Mouse (Mus musculus) hindbrain, embryonic 11.5 days (tissue): ENCODE measurements around the gene Hist1h2ae. TPM values are rescaled to one million over a fixed set of nuclear protein-coding genes. Genes with fewer than 3 reads are reported as not detected.

ENCODE experiments used
- ATAC-seq: fragments of 200-750 bp; cut with Nextera tagmentation; 2 replicates; pipeline ENCODE4 v1.8.0; 2017; ENCODE audit warnings: mild to moderate bottlenecking, moderate TSS enrichment, moderate library complexity; ENCODE audit not compliant: low FRiP score
- DNase-seq: peaks from one replicate; pipeline ENCODE4 v3.0.0-alpha.2; 2015; ENCODE audit warnings: low spot score
- H3K27ac ChIP-seq: fragments of 300-500 bp; sonication (generic); 2 replicates; pipeline ENCODE4 v1.5.1; 2014; ENCODE audit warnings: mild to moderate bottlenecking, low read depth, low read length
- H3K27me3 ChIP-seq: fragments of 300-500 bp; sonication (generic); 2 replicates; pipeline ENCODE4 v1.6.1; 2014; ENCODE audit warnings: mild to moderate bottlenecking, low read length, moderate library complexity, mixed read lengths; ENCODE audit not compliant: control insufficient read depth, insufficient read depth
- H3K36me3 ChIP-seq: fragments of 300-500 bp; sonication (generic); 2 replicates; pipeline ENCODE4 v1.6.1; 2014; ENCODE audit warnings: mild to moderate bottlenecking, low read length, moderate library complexity, mixed read lengths; ENCODE audit not compliant: control insufficient read depth, insufficient read depth
- H3K4me1 ChIP-seq: fragments of 300-500 bp; sonication (generic); replicated peaks from 2 replicates; pipeline ENCODE4 v1.6.1; 2014; ENCODE audit warnings: low read length, mixed read lengths; ENCODE audit not compliant: control insufficient read depth, insufficient read depth
- H3K4me2 ChIP-seq: fragments of 300-500 bp; sonication (generic); replicated peaks from 2 replicates; pipeline ENCODE4 v1.6.1; 2014; ENCODE audit warnings: mild to moderate bottlenecking, low read depth, low read length
- H3K4me3 ChIP-seq: fragments of 300-500 bp; sonication (generic); 2 replicates; pipeline ENCODE4 v1.5.1; 2014; ENCODE audit warnings: low read depth, low read length
- H3K9ac ChIP-seq: fragments of 300-500 bp; sonication (generic); 2 replicates; pipeline ENCODE4 v1.6.1; 2014; ENCODE audit warnings: low read depth, low read length
- H3K9me3 ChIP-seq: fragments of 300-500 bp; sonication (generic); 2 replicates; pipeline ENCODE4 v1.6.1; 2016; ENCODE audit warnings: low read length; ENCODE audit not compliant: control insufficient read depth
- WGBS: fragments of 180-500 bp; shearing (Covaris S2); extraction: QIAGEN DNeasy Blood & Tissue Kit; methylation state at CpG from one replicate; pipeline ENCODE4 v1.1.7; 2014; 5-methylcytosine and 5-hydroxymethylcytosine counted together
- polyA plus RNA-seq: library from polyadenylated mRNA; unstranded; fragments of >200 nt; fragmentation: Nextera tagmentation; extraction: Ambion mirVana; gene quantifications from 2 replicates; pipeline ENCODE4 v1.2.1, GENCODE M21; 2014

The Hist1h2ae gene
- polyA plus RNA-seq, 1 experiment from 2014 or later, result 82.9 TPM

GRCm38 (mm10) chr13:23524654-23525053 is 46.4 kb downstream of the Hist1h2ae start:
- Histone ChIP-seq H3K36me3 (no peaks in the 10 kb centered on the region), H3K9ac (no peak overlapping the region), H3K27ac (no peak overlapping the region), H3K4me1 (no peaks in the 10 kb centered on the region; the same call in 1 of the 2 replicates), H3K4me2 (no peak overlapping the region), H3K4me3 (no peak overlapping the region), H3K9me3 (no peaks in the 10 kb centered on the region), H3K27me3 (no peaks in the 10 kb centered on the region)
- WGBS, result 10% methylated on average over 5 of the region's 5 CpGs
- DNase-seq, result peak; percentile 86
- ATAC-seq, result 0 out of 2 replicates have a peak, but pooled peaks have one; percentile 11

- Histone ChIP-seq H3K4me2 (no peak overlapping the region), H3K27ac (no peak overlapping the region), H3K27me3 (no peaks in the 10 kb centered on the region), H3K4me3 (no peak overlapping the region), H3K36me3 (no peaks in the 10 kb centered on the region), H3K4me1 (no peaks in the 10 kb centered on the region; the same call in 1 of the 2 replicates), H3K9ac (no peak overlapping the region), H3K9me3 (no peaks in the 10 kb centered on the region)
- WGBS, result 52% methylated on average over 5 of the region's 5 CpGs
- DNase-seq (no peak), ATAC-seq (no peak)
Observed at GRCm38 (mm10) chr13:23523976-23524375, 47.0 kb downstream of the Hist1h2ae start.

- no peak overlapping the region for H3K4me2 ChIP-seq
- H3K9ac ChIP-seq, result no peak overlapping the region
- peak; percentile 79 for DNase-seq
- H3K9me3 ChIP-seq, result no peaks in the 10 kb centered on the region
- no peak overlapping the region for H3K27ac ChIP-seq
- ATAC-seq, result no peak
- no peaks in the 10 kb centered on the region for H3K36me3 ChIP-seq
- under 1% methylated on average over 14 of the region's 14 CpGs for WGBS
- no peak overlapping the region; the same call in 1 of the 2 replicates for H3K4me3 ChIP-seq
- no peaks in the 10 kb centered on the region for H3K4me1 ChIP-seq
- no peaks in the 10 kb centered on the region for H3K27me3 ChIP-seq
Observed at GRCm38 (mm10) chr13:23521703-23522102, 49.3 kb downstream of the Hist1h2ae start.

Other genes with a start within 250 kb of the Hist1h2ae start
- gene Zfp322a, start 202.0 kb downstream of the Hist1h2ae start, polyA plus RNA-seq, result 65.0 and 65.6 TPM in 2 replicates
- gene Abt1, start 147.4 kb downstream of the Hist1h2ae start, polyA plus RNA-seq, result 12.1 and 13.4 TPM in 2 replicates
- gene Btn1a1, start 105.3 kb downstream of the Hist1h2ae start, polyA plus RNA-seq, result not detected in 2 replicates
- gene Btn2a2, start 82.4 kb downstream of the Hist1h2ae start, polyA plus RNA-seq, result 0.15 and 0.18 TPM in 2 replicates
- gene Hist1h4h, start 40.2 kb downstream of the Hist1h2ae start, polyA plus RNA-seq, result 4.7 TPM in 2 replicates
- gene Hist1h2af, start 37.3 kb downstream of the Hist1h2ae start, polyA plus RNA-seq, result 3.6 and 8.4 TPM in 2 replicates
- gene Hist1h3g, start 35.8 kb downstream of the Hist1h2ae start, polyA plus RNA-seq, result 3.7 and 4.8 TPM in 2 replicates
- gene Hist1h2bh, start 27.8 kb downstream of the Hist1h2ae start, polyA plus RNA-seq, result 0.60 and 0.89 TPM in 2 replicates
- gene Hist1h3f, start 27.2 kb downstream of the Hist1h2ae start, polyA plus RNA-seq, result 1.0 and 1.1 TPM in 2 replicates
- 0.56 and 0.80 TPM in 2 replicates for gene Hist1h4f, start 19.6 kb downstream of the Hist1h2ae start, polyA plus RNA-seq
- gene Hist1h1d, start 18.0 kb downstream of the Hist1h2ae start, polyA plus RNA-seq, result 0.56 and 0.57 TPM in 2 replicates
- 6.7 and 6.9 TPM in 2 replicates for gene Hist1h3e, start 8.9 kb downstream of the Hist1h2ae start, polyA plus RNA-seq
- 3.2 and 4.8 TPM in 2 replicates for gene Hist1h2bg, start 176 bp upstream of the Hist1h2ae start, polyA plus RNA-seq
- gene Hist1h2bf, start 3.0 kb upstream of the Hist1h2ae start, polyA plus RNA-seq, result 1.5 and 3.7 TPM in 2 replicates
- 1.0 and 2.9 TPM in 2 replicates for gene Hist1h2ad, start 3.2 kb upstream of the Hist1h2ae start, polyA plus RNA-seq
- 7.2 and 8.3 TPM in 2 replicates for gene Hist1h3d, start 4.5 kb upstream of the Hist1h2ae start, polyA plus RNA-seq
- gene Hist1h4d, start 10.4 kb upstream of the Hist1h2ae start, polyA plus RNA-seq, result 95.0 and 95.9 TPM in 2 replicates
- 1.8 and 2.2 TPM in 2 replicates for gene Hist1h2be, start 49.9 kb upstream of the Hist1h2ae start, polyA plus RNA-seq
- gene Hist1h1e, start 51.3 kb upstream of the Hist1h2ae start, polyA plus RNA-seq, result 19.7 and 23.7 TPM in 2 replicates
- 0.79 and 0.84 TPM in 2 replicates for gene Hist1h2ac, start 112.7 kb upstream of the Hist1h2ae start, polyA plus RNA-seq
- 21.0 and 26.1 TPM in 2 replicates for gene Hist1h2bc, start 113.0 kb upstream of the Hist1h2ae start, polyA plus RNA-seq
- 0.17 TPM in 1 of 2 replicates, not detected in the other for gene Hist1h1t, start 124.6 kb upstream of the Hist1h2ae start, polyA plus RNA-seq
- gene Hist1h4c, start 127.2 kb upstream of the Hist1h2ae start, polyA plus RNA-seq, result 4.5 and 4.9 TPM in 2 replicates
- gene Hfe, start 139.6 kb upstream of the Hist1h2ae start, polyA plus RNA-seq, result 3.4 and 4.2 TPM in 2 replicates
- 14.9 and 16.7 TPM in 2 replicates for gene Hist1h1c, start 167.6 kb upstream of the Hist1h2ae start, polyA plus RNA-seq
- 10.7 and 11.3 TPM in 2 replicates for gene Hist1h3c, start 174.4 kb upstream of the Hist1h2ae start, polyA plus RNA-seq
- gene Hist1h2bb, start 175.5 kb upstream of the Hist1h2ae start, polyA plus RNA-seq, result 1.4 and 3.0 TPM in 2 replicates
- 42.5 and 50.0 TPM in 2 replicates for gene Hist1h2ab, start 179.9 kb upstream of the Hist1h2ae start, polyA plus RNA-seq
- gene Hist1h3b, start 181.0 kb upstream of the Hist1h2ae start, polyA plus RNA-seq, result 6.5 and 10.7 TPM in 2 replicates
- 3.6 and 4.8 TPM in 2 replicates for gene Hist1h4b, start 185.8 kb upstream of the Hist1h2ae start, polyA plus RNA-seq
- gene Hist1h4a, start 190.0 kb upstream of the Hist1h2ae start, polyA plus RNA-seq, result 0.32 TPM in 1 of 2 replicates, not detected in the other
- gene Hist1h3a, start 191.2 kb upstream of the Hist1h2ae start, polyA plus RNA-seq, result 3.4 and 5.3 TPM in 2 replicates
- 2.4 and 3.7 TPM in 2 replicates for gene Hist1h1a, start 192.4 kb upstream of the Hist1h2ae start, polyA plus RNA-seq
- gene Trim38, start 198.7 kb upstream of the Hist1h2ae start, polyA plus RNA-seq, result not detected in 2 replicates
- gene Slc17a2, start 235.8 kb upstream of the Hist1h2ae start, polyA plus RNA-seq, result not detected in 2 replicates